Mouse (Mus musculus): Measurements from ENCODE around the gene Aff1.
A peak's percentile ranks its signal among the peaks of the same experiment; 100 is the strongest.

The Aff1 gene

DNA sequence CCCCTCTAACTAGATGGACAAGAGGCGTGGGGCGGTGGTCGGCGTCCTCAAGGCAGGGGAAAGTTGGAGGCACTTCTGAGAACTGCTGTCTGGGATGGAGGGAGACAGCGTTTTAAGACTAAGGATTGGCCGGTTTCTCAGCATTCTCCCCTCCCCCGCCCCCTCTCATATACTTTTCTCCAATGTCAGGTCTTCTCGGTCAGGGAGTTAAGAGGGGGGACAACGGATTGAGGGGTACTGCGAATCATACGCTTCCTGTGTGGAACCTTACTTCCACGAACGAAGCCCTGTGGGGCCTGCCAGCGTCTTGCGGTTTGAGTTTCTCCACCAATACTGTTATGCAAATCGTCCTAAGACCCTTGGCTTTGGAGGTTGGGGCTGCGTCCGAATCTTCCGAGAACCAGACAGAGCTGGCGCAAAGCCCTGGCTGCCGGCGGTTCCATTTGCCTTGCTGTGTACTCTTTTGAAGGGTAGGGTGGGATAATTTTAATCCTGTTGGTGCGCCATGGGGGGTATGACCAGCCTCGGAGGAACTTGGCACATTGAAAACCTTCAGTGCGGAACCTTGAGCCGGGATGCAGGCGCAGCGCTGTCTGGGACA, 967 bp downstream of the Aff1 start:
- peak in 1 of 2 experiments; percentile 5 for DNase-seq (ENCODE audit: low spot score in 2 of 2)

GRCm38 (mm10) chr5:103694094-103694493, 1.9 kb downstream of the Aff1 start:
- DNase-seq (ENCODE audit: low spot score in 2 of 2): no peak

DNA sequence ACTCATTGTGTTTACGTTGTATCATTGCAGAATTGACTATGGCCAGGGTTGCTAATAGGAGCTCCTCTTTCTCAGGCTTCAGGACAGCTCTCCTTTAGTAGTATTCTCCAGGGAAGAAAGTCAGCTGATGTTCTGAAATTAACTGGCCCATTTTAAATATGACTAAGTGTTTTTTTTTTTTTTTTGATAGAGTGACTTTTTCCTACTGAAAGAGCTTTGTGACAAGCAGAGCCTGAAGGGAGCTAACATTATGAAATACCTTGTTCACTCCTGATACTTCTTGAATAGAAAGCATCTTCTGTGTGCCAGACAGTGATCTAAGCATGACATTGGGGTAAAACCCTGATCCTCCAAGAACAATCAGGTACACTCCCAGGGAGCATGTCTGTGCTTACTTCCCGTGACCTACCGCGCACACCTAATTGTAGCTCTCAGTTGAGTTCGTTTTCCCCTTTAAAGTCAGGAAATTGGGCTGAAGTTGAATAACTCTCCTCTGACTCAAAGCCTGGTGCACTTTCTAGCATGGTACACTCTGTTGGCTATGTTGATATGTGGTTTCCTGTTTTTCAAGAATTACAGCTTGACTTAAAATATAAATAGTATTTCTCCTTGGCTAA, 5.8 kb downstream of the Aff1 start:
- DNase-seq (ENCODE audit: low spot score in 2 of 2): no peak

- no peak for DNase-seq (ENCODE audit: low spot score in 2 of 2)
Measured at GRCm38 (mm10) chr5:103698577-103698976, 6.4 kb downstream of the Aff1 start.

GRCm38 (mm10) chr5:103699537-103699936, 7.4 kb downstream of the Aff1 start:
- no peak for DNase-seq (ENCODE audit: low spot score in 2 of 2)

DNA sequence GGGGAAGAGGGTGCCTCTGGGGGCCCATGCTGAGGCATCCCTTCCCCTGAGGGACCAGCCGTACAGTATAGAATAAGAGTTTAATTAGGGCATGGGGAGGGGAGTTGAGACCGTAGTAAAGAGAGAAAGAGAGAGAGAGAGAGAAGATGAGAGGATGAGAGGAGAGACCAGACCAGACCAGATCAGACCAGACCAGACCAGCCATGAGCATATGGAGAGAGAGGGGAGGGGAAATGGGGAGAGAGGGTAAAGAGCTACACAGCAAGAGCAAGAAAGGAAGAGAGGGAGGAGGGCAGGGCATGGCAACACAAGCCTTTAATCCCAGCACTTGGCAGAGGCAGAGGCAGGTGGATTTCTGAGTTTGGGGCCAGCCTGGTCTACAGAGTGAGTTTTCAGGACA, 8.5 kb downstream of the Aff1 start:
- no peak for DNase-seq (ENCODE audit: low spot score in 2 of 2)

- DNase-seq (ENCODE audit: low spot score in 2 of 2): no peak
Measured at GRCm38 (mm10) chr5:103701466-103701865, 9.3 kb downstream of the Aff1 start.

GRCm38 (mm10) chr5:103702527-103702926, 10.4 kb downstream of the Aff1 start:
- DNase-seq (ENCODE audit: low spot score in 2 of 2): no peak

DNA sequence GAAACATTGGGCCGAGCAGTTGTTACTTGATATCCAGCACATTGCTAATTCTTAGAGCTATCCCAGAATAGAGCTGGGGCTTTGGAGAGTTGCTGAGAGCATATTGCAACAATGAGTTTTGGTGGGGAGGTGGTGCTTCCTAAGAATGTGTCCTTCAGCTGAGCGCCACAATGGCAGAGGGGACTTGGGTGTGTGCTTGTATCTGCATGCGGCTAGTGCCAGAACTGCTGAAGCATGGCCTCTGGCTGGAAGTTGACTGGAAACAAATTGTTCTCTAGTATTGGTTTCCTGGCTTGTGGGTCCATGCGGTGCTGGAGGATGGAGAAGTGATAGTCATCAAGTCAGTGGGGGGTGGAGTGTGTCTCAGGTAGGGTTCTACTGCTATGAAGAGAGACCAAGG, 13.2 kb downstream of the Aff1 start:
- no peak for DNase-seq (ENCODE audit: low spot score in 2 of 2)

DNA sequence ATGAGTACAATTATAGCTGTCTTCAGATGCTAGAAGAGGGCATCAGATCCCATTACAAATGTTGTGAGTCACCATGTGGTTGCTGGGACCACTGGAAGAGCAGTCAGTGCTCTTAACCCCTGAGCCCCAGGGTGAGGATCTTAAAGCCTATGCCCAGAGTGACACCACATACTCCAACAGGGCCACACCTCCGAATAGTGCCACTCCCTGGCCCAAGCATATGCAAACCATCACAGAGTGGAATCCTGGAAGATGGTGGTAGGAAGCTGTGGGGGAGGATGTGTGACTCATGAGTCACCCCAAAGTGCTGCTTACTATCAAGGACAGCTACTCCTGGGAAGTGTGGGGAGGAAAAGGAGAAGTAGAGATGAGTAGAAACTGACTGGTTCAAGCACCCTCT, 13.7 kb downstream of the Aff1 start:
- no peak for DNase-seq (ENCODE audit: low spot score in 2 of 2)

DNA sequence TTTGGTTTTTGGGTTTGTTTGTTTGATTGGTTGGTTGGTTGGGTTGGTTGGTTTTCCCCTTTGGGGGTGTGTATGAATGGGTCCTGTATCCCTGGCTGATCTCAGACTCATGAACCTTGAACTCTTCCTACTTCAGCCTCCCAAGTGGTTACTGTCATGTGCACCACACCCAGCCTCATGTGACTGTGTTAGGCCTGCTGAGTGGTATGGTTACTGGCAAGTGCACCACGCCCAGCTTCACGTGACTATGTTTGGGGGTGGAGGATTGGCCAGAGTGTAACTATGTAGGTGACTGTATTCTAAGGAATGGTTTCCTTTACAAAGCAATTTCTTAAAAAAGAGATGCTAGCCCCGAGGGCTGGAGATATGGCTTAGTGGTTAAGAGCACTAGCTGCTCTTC, 16.9 kb downstream of the Aff1 start:
- DNase-seq (ENCODE audit: low spot score in 2 of 2): no peak

- no peak for DNase-seq (ENCODE audit: low spot score in 2 of 2)
Measured at GRCm38 (mm10) chr5:103711886-103712285, 19.7 kb downstream of the Aff1 start.

DNA sequence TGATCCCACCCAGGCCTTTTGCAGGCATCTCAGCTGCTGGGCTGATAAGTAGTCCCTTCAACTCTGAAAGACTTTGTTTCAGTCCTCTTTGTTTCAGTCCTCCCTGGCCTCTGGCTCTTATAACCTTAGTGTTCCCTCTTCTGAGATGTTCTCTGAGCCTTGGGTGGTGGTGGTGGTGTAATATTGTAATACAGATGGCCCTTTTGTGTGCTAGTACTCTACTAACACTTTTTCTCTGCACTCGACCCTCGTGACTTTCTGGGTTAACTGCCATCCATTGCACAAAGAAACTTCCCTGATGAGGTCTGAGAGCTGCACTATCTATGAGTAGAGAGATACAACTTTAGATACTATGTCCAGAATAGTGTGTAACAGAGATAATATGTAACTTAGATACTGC, 21.2 kb downstream of the Aff1 start:
- no peak for DNase-seq (ENCODE audit: low spot score in 2 of 2)

- DNase-seq (ENCODE audit: low spot score in 2 of 2): no peak
Measured at GRCm38 (mm10) chr5:103714943-103715342, 22.8 kb downstream of the Aff1 start.

GRCm38 (mm10) chr5:103716824-103717342, 24.7 kb downstream of the Aff1 start:
- no peak for DNase-seq (ENCODE audit: low spot score in 2 of 2)

- no peak for DNase-seq (ENCODE audit: low spot score in 2 of 2)
Measured at GRCm38 (mm10) chr5:103719131-103719530, 27.0 kb downstream of the Aff1 start.

- DNase-seq (ENCODE audit: low spot score in 2 of 2): no peak
Measured at GRCm38 (mm10) chr5:103719851-103720250, 27.7 kb downstream of the Aff1 start.

DNA sequence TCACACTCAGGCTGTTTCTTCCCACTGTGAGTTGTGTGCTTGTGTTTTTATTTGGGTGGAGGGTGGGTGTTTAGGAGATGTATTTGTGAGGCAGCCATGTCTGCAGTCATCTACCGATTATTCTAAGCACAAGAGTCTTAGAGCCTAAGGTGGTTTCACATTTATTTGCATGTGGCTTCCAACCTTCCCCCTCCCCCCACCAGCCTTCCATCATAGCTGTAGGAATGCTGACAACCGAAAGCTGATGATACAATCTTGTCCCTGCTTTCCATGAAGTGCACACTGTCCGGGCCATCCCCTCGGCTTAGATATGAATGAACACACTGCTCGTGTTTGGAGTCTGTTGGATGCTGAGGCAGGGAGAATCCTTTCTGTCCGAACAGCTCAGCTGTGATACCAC, 28.8 kb downstream of the Aff1 start:
- no peak for DNase-seq (ENCODE audit: low spot score in 2 of 2)

DNA sequence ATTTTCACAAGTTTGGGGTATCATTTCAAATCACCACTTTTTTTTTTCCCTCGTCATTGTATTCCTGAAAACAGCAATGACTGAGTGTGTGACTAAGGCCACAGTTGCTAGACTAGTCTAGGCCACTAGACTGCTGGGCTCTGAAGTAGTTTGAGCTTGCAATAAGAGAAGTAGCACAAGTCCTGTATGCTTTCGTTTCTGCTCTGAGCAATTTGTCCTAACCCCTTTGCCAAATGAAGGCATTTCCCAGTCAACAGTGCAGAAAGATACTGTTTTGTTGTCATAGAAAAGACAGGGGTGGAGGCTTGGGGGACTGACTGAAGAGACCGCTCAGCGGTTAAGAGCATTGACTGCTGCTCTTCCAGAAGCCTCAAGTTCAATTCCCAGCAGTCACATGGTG, 29.3 kb downstream of the Aff1 start:
- DNase-seq (ENCODE audit: low spot score in 2 of 2): no peak

DNA sequence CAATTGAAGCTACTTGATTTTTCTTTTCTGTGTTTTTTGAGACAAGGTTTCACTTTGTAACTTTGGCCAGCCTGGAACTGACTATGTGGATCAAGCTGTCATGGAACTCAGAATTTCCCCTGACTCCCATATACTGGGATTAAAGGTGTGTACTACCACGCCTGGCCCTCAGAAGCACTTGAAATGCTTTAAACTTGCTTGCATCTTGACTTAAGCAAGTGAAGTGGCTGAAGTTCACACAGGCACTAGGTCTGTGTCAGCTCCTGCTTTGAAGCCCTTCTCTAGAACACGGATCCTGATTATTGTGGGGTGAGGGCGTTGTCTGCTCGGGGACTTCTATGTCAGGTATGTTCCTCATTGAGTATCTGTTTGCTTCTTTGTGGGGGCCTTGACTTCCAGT, 30.5 kb downstream of the Aff1 start:
- no peak for DNase-seq (ENCODE audit: low spot score in 2 of 2)

DNA sequence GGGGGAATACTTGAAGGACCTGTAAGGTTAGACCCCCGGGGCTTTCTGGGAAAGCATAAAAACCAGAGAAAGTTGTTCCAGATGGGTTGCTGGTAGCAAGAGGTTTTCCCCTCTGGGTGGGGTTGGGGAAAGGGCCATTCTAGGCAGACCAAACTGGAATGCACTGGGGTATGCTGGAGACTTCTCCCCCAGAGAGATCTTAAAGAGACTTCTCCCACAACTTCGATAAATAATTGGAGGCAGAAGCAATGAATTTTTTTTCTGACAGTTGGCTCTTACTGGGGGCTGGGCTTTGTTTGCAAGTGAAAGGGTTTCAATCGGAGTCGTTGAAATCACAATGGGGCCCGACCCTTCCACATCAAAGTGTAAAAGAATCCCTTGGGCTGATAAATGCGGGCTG, 32.2 kb downstream of the Aff1 start:
- DNase-seq (ENCODE audit: low spot score in 2 of 2): no peak

GRCm38 (mm10) chr5:103724823-103725222, 32.6 kb downstream of the Aff1 start:
- DNase-seq (ENCODE audit: low spot score in 2 of 2): no peak

- no peak for DNase-seq (ENCODE audit: low spot score in 2 of 2)
Measured at GRCm38 (mm10) chr5:103725268-103726149, 33.3 kb downstream of the Aff1 start.

All from spleen, postnatal 14 days (tissue).